Mouse (Mus musculus): ENCODE measurements around the gene Ttc21b. TPM values are rescaled to one million over a fixed set of nuclear protein-coding genes. Genes with fewer than 3 reads are reported as not detected.

The Ttc21b gene
- total RNA-seq, 2 experiments from 2014 or later: 4.2 to 5.2 TPM

- intact Hi-C loops (cut with DNase I): no loop called here
- no peak for DNase-seq
Measured at GRCm38 (mm10) chr2:66177017-66177416, 79.4 kb downstream of the Ttc21b start.

- intact Hi-C loops (cut with DNase I): no loop called here
- no peak for DNase-seq
Measured at GRCm38 (mm10) chr2:66173134-66173533, 83.3 kb downstream of the Ttc21b start.

- DNase-seq: no peak
- intact Hi-C loops (cut with DNase I): no loop called here
Measured at GRCm38 (mm10) chr2:66171643-66172042, 84.8 kb downstream of the Ttc21b start.

- intact Hi-C loops (cut with DNase I): no loop called here
- DNase-seq: no peak
Measured at GRCm38 (mm10) chr2:66170721-66171120, 85.7 kb downstream of the Ttc21b start.

- DNase-seq: no peak
- intact Hi-C loops (cut with DNase I): no loop called here
Measured at GRCm38 (mm10) chr2:66165025-66165424, 91.4 kb downstream of the Ttc21b start.

DNA sequence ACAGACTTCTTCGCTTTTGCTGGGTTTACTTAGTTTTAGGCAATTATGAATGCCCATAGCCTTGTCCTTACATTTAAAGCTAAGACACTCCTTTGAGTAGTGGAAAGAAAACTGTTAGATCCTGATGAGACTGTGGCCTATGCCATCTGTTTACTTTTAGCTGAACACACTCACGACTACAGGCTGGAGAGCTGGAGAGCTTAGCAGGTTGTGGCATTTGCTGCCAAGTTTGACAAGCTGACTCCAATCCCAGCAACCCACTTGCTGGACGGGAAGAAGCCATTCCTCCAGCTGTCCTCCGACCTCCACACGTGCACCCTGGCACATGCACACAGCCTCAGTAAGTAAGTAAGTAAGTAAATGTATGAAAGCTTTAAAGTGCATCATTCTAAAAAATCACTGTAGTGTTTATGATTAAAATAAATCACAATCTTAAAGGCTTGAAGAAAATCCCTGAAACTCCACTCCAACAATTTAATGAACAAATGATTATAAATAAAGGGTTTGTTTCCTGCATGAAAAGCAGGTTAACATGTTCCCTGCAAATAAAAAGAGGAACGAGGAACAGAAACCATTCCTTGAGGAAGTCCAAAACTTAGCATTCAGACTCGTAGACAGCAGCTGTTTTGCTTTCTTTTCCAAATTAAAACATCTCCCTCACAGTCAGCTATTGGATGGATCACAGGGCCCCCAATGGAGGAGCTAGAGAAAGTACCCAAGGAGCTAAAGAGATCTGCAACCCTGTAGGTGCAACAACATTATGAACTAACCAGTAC is 98.1 kb downstream of the Ttc21b start:
- peak; percentile 5 to 15 for DNase-seq
- intact Hi-C loops (cut with DNase I): no loop called here

GRCm38 (mm10) chr2:66151436-66151835 is 105.0 kb downstream of the Ttc21b start:
- DNase-seq: no peak
- intact Hi-C loops (cut with DNase I): no loop called here

GRCm38 (mm10) chr2:66150531-66150930 is 105.9 kb downstream of the Ttc21b start:
- DNase-seq: no peak
- intact Hi-C loops (cut with DNase I): no loop called here

- DNase-seq: no peak
- intact Hi-C loops (cut with DNase I): no loop called here
Measured at GRCm38 (mm10) chr2:66148654-66149230, 107.7 kb downstream of the Ttc21b start.

- DNase-seq: peak; percentile 14 to 20
- intact Hi-C loops (cut with DNase I): no loop called here
Measured at GRCm38 (mm10) chr2:66146473-66146872, 109.9 kb downstream of the Ttc21b start.

DNA sequence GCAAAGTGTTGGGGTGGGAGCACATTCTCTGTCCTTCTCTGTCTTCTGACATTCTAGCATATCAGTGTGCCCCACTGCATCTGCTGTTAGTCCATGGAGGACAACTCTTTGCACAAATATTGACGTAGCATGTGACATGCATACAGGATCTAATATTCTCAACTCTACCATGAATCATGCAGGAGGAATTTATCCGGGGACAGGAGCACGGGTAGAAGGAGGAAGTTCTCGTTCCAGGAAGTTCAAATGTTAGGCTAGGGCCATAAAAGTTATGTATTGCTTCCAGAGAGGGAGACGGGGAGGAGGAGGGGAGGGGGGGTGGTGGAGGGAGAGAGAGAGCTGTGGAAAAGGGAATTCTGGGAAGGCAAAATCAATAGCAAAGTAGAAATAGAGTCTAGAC is 111.6 kb downstream of the Ttc21b start:
- no peak for DNase-seq

GRCm38 (mm10) chr2:66143284-66143683 is 113.1 kb downstream of the Ttc21b start:
- DNase-seq: no peak
- intact Hi-C loops (cut with DNase I): no loop called here

More for the DNA sequence above, 111.6 kb downstream of the Ttc21b start:
- intact Hi-C loops (cut with DNase I): no loop called here

DNA sequence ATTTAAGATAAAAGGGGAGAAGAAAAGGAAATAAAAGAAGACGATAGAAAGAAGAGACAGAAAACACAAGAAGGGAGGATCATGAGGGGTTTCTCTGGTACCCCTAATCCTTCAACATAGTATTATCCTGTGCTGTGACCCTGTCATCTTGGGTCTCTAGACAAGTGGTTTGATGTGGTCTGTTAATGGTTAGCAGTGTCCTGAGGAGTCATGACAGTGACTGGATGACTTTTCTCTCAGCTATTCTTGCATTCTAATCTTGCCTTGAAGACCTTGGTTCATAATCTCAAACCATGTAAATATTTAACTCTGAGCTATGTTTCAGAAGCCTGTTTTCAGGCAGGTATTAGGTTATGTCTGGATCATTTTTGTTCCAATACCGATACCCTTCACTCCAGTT is 113.7 kb downstream of the Ttc21b start:
- DNase-seq: no peak
- intact Hi-C loops (cut with DNase I): no loop called here

DNA sequence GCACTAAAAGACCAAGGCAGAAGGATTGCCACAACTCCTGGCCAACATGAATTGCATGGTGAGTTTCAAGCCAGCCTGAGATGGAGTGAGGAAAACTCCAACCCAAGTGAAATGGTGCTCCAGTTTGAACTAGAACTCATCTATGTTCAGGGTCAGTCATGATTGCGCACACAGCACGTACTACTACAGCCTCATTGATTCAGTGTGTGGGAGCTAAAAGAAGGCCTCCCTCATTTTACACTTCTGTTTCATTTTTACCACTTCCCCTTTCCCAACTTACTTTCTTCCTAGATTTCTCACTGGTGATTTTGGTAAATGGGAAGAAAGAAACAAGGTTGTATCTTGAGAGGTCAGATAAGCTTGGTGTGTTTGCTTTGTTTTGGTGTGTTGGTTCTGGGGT is 114.1 kb downstream of the Ttc21b start:
- DNase-seq: no peak
- intact Hi-C loops (cut with DNase I): no loop called here

DNA sequence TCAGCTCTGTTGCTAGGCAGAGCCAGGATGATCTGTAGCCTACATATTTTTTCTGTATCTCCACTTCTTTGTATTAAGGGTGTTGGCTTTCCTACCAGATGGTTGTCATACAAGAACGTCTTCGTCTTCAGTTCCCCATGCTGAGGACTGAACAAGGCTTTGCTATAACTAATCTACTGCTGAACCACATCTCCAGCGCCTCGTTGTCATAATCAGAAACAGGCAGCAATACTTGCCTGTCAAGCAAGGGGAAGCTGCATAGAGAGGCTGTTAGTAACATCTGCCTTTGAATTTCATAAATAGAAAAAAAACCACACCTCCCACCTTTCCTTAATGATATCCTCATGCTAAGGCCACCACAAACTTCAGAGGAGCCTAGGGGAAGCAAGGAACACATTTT is 116.2 kb downstream of the Ttc21b start:
- DNase-seq: no peak
- intact Hi-C loops (cut with DNase I): no loop called here

Other genes starting within 250 kb of the Ttc21b start
- gene Galnt3, start 131.6 kb downstream of the Ttc21b start, total RNA-seq (2021): not detected
- gene Scn1a, start 184.2 kb upstream of the Ttc21b start, total RNA-seq (2021): under 1 TPM; 0.05 TPM